Mouse (Mus musculus): Measurements from ENCODE around the gene Actn1. TPM values are rescaled to one million over a fixed set of nuclear protein-coding genes. Genes with fewer than 3 reads are reported as not detected.
A peak's percentile ranks its signal among the peaks of the same experiment; 100 is the strongest.

Gene Actn1
- total RNA-seq, 2 experiments from 2014 or later = 7.3 to 9.0 TPM

GRCm38 (mm10) chr12:80198487-80198886, 61.7 kb downstream of the Actn1 start:
- intact Hi-C loops (cut with DNase I) = loop anchor here (2.0 kb wide), 1 partner anchor 178 kb away; no protein-coding TSS in a partner anchor
- DNase-seq = peak in 1 of 2 experiments; percentile 53

GRCm38 (mm10) chr12:80197343-80197742, 62.8 kb downstream of the Actn1 start:
- DNase-seq = peak; percentile 19 to 40
- intact Hi-C loops (cut with DNase I) = loop anchor here (2.0 kb wide), 1 partner anchor 41 kb away; no protein-coding TSS in a partner anchor

- DNase-seq = no peak
- intact Hi-C loops (cut with DNase I) = no loop called here
These were observed 68.4 kb downstream of the Actn1 start for GRCm38 (mm10) chr12:80191806-80192205.

GRCm38 (mm10) chr12:80191371-80191770, 68.8 kb downstream of the Actn1 start:
- intact Hi-C loops (cut with DNase I) = no loop called here
- no peak for DNase-seq

GRCm38 (mm10) chr12:80190915-80191314, 69.3 kb downstream of the Actn1 start:
- DNase-seq = no peak
- intact Hi-C loops (cut with DNase I) = no loop called here

GRCm38 (mm10) chr12:80184041-80184440, 76.1 kb downstream of the Actn1 start:
- DNase-seq = no peak
- intact Hi-C loops (cut with DNase I) = no loop called here

- intact Hi-C loops (cut with DNase I) = no loop called here
- no peak for DNase-seq
These were observed 78.3 kb downstream of the Actn1 start for GRCm38 (mm10) chr12:80181831-80182230.

GRCm38 (mm10) chr12:80178035-80178434, 82.1 kb downstream of the Actn1 start:
- intact Hi-C loops (cut with DNase I) = no loop called here
- no peak for DNase-seq

- intact Hi-C loops (cut with DNase I) = no loop called here
- no peak for DNase-seq
These were observed 91.4 kb downstream of the Actn1 start for GRCm38 (mm10) chr12:80168736-80169135.

GRCm38 (mm10) chr12:80168178-80168686, 91.9 kb downstream of the Actn1 start:
- DNase-seq = peak; percentile 71 to 85
- intact Hi-C loops (cut with DNase I) = no loop called here

GRCm38 (mm10) chr12:80167321-80167720, 92.8 kb downstream of the Actn1 start:
- DNase-seq = no peak
- intact Hi-C loops (cut with DNase I) = no loop called here

GRCm38 (mm10) chr12:80166651-80167050, 93.5 kb downstream of the Actn1 start:
- intact Hi-C loops (cut with DNase I) = no loop called here

GRCm38 (mm10) chr12:80164526-80164925, 95.6 kb downstream of the Actn1 start:
- no peak for DNase-seq
- intact Hi-C loops (cut with DNase I) = loop anchor here (5.0 kb wide), 1 partner anchor 563 kb away; no protein-coding TSS in a partner anchor

More at GRCm38 (mm10) chr12:80166651-80167050, 93.5 kb downstream of the Actn1 start:
- DNase-seq = no peak

- no peak for DNase-seq
- intact Hi-C loops (cut with DNase I) = loop anchor here (5.0 kb wide), 1 partner anchor 565 kb away; no protein-coding TSS in a partner anchor
These were observed 97.7 kb downstream of the Actn1 start for GRCm38 (mm10) chr12:80162448-80162847.

- intact Hi-C loops (cut with DNase I) = loop anchor here (2.0 to 5.0 kb wide), 2 partner anchors 39 to 230 kb away; no protein-coding TSS in a partner anchor
- no peak for DNase-seq
These were observed 102.5 kb downstream of the Actn1 start for GRCm38 (mm10) chr12:80157675-80158074.

- intact Hi-C loops (cut with DNase I) = no loop called here
- DNase-seq = peak in 1 of 2 experiments; percentile 34
These were observed 106.4 kb downstream of the Actn1 start for GRCm38 (mm10) chr12:80153687-80154326.

- no peak for DNase-seq
These were observed 107.1 kb downstream of the Actn1 start for GRCm38 (mm10) chr12:80153078-80153477.

GRCm38 (mm10) chr12:80151821-80152220, 108.3 kb downstream of the Actn1 start:
- intact Hi-C loops (cut with DNase I) = no loop called here

More at GRCm38 (mm10) chr12:80153078-80153477, 107.1 kb downstream of the Actn1 start:
- intact Hi-C loops (cut with DNase I) = no loop called here

GRCm38 (mm10) chr12:80150624-80151023, 109.5 kb downstream of the Actn1 start:
- intact Hi-C loops (cut with DNase I) = no loop called here
- DNase-seq = peak in 1 of 2 experiments; percentile 32

More at GRCm38 (mm10) chr12:80151821-80152220, 108.3 kb downstream of the Actn1 start:
- no peak for DNase-seq

GRCm38 (mm10) chr12:80147563-80148214, 112.5 kb downstream of the Actn1 start:
- DNase-seq = no peak
- intact Hi-C loops (cut with DNase I) = no loop called here
